Mouse (Mus musculus) hindbrain, embryonic 16.5 days (tissue): Measurements from ENCODE around the gene Nt5c2. TPM values are rescaled to one million over a fixed set of nuclear protein-coding genes. Genes with fewer than 3 reads are reported as not detected.

Source experiments
- ATAC-seq: fragments of 200-750 bp; cut with Nextera tagmentation; 2 replicates; pipeline ENCODE4 v1.8.0; 2017; ENCODE audit warnings: moderate TSS enrichment, moderate library complexity
- H3K27ac ChIP-seq: fragments of 300-500 bp; sonication (generic); 2 replicates; pipeline ENCODE4 v1.5.1; 2014; ENCODE audit warnings: low read depth, mild to moderate bottlenecking, control low read depth, low read length, moderate library complexity
- H3K27me3 ChIP-seq: fragments of 300-500 bp; sonication (generic); replicated peaks from 2 replicates; pipeline ENCODE4 v1.6.1; 2014; ENCODE audit warnings: low read length; ENCODE audit not compliant: control insufficient read depth, insufficient read depth
- H3K36me3 ChIP-seq: fragments of 300-500 bp; sonication (generic); 2 replicates; pipeline ENCODE4 v1.6.1; 2014; ENCODE audit warnings: mild to moderate bottlenecking, low read length, moderate library complexity, mixed read lengths; ENCODE audit not compliant: control insufficient read depth, insufficient read depth
- H3K4me1 ChIP-seq: fragments of 300-500 bp; sonication (generic); 2 replicates; pipeline ENCODE4 v1.6.1; 2014; ENCODE audit warnings: low read depth, low read length; ENCODE audit not compliant: control insufficient read depth, insufficient read depth
- H3K4me2 ChIP-seq: fragments of 300-500 bp; sonication (generic); 2 replicates; pipeline ENCODE4 v1.6.1; 2014; ENCODE audit warnings: mild to moderate bottlenecking, low read length, control low read depth, moderate library complexity
- H3K4me3 ChIP-seq: fragments of 300-500 bp; sonication (generic); 2 replicates; pipeline ENCODE4 v1.5.1; 2014; ENCODE audit warnings: mild to moderate bottlenecking, low read length, control low read depth, moderate library complexity
- H3K9ac ChIP-seq: fragments of 300-500 bp; sonication (generic); 2 replicates; pipeline ENCODE4 v1.6.1; 2014; ENCODE audit warnings: low read depth, mild to moderate bottlenecking, control low read depth, low read length, moderate library complexity
- H3K9me3 ChIP-seq: fragments of 300-500 bp; sonication (generic); 2 replicates; pipeline ENCODE4 v1.6.1; 2014; ENCODE audit warnings: mild to moderate bottlenecking, low read length, moderate library complexity; ENCODE audit not compliant: control insufficient read depth
- WGBS: fragments of 180-500 bp; shearing (Covaris S2); extraction: QIAGEN DNeasy Blood & Tissue Kit; methylation state at CpG from one replicate; pipeline ENCODE4 v1.1.7; 2014; 5-methylcytosine and 5-hydroxymethylcytosine counted together
- polyA plus RNA-seq: library from polyadenylated mRNA; unstranded; fragments of >200 nt; fragmentation: Nextera tagmentation; extraction: Ambion mirVana; gene quantifications from 2 replicates; pipeline ENCODE4 v1.2.1, GENCODE M21; 2015

Gene Nt5c2
- polyA plus RNA-seq, 1 experiment from 2014 or later = 77.6 TPM

GRCm38 (mm10) chr19:47046343-47046742, 31.4 kb upstream of the Nt5c2 start:
- H3K27ac ChIP-seq = no peak overlapping the region
- ATAC-seq = no peak
- H3K9me3 ChIP-seq = no peaks in the 10 kb centered on the region
- no peak overlapping the region for H3K4me2 ChIP-seq
- H3K36me3 ChIP-seq = peaks cover 2% of the 10 kb centered on the region; the same call in 1 of the 2 replicates
- H3K27me3 ChIP-seq = no peaks in the 10 kb centered on the region
- 94% methylated on average over 1 of the region's 1 CpGs for WGBS
- peaks cover 12% of the 10 kb centered on the region for H3K4me1 ChIP-seq
- H3K9ac ChIP-seq = no peak overlapping the region
- H3K4me3 ChIP-seq = no peak overlapping the region

GRCm38 (mm10) chr19:47043608-47044007, 28.7 kb upstream of the Nt5c2 start:
- Histone ChIP-seq H3K36me3 (peaks cover 11% of the 10 kb centered on the region), H3K4me1 (no peaks in the 10 kb centered on the region), H3K27ac (no peak overlapping the region), H3K4me3 (no peak overlapping the region), H3K4me2 (no peak overlapping the region), H3K27me3 (no peaks in the 10 kb centered on the region), H3K9ac (no peak overlapping the region), H3K9me3 (no peaks in the 10 kb centered on the region)
- ATAC-seq = no peak
- 91% methylated on average over 3 of the region's 3 CpGs for WGBS

GRCm38 (mm10) chr19:47040720-47041473, 25.9 kb upstream of the Nt5c2 start:
- H3K9me3 ChIP-seq = no peaks in the 10 kb centered on the region
- H3K4me2 ChIP-seq = no peak overlapping the region
- WGBS = 87% methylated on average over 3 of the region's 3 CpGs
- H3K4me3 ChIP-seq = no peak overlapping the region
- peaks cover 14% of the 10 kb centered on the region for H3K36me3 ChIP-seq
- ATAC-seq = no peak
- no peaks in the 10 kb centered on the region for H3K27me3 ChIP-seq
- no peak overlapping the region for H3K27ac ChIP-seq
- no peak overlapping the region for H3K9ac ChIP-seq
- H3K4me1 ChIP-seq = no peaks in the 10 kb centered on the region

GRCm38 (mm10) chr19:47036596-47036995, 21.6 kb upstream of the Nt5c2 start:
- no peaks in the 10 kb centered on the region for H3K27me3 ChIP-seq
- H3K9me3 ChIP-seq = no peaks in the 10 kb centered on the region
- H3K4me3 ChIP-seq = no peak overlapping the region
- H3K9ac ChIP-seq = no peak overlapping the region
- no peaks in the 10 kb centered on the region for H3K4me1 ChIP-seq
- no peak overlapping the region for H3K27ac ChIP-seq
- ATAC-seq = no peak
- whole genome bisulfite sequencing = 86% methylated on average over 3 of the region's 3 CpGs
- peaks cover 27% of the 10 kb centered on the region for H3K36me3 ChIP-seq
- no peak overlapping the region for H3K4me2 ChIP-seq

- no peak for ATAC-seq
- H3K36me3 ChIP-seq = peaks cover 24% of the 10 kb centered on the region
- no peak overlapping the region for H3K4me3 ChIP-seq
- H3K27ac ChIP-seq = no peak overlapping the region
- no peaks in the 10 kb centered on the region for H3K4me1 ChIP-seq
- no peaks in the 10 kb centered on the region for H3K27me3 ChIP-seq
- H3K4me2 ChIP-seq = no peak overlapping the region
- WGBS = 94% methylated on average over 4 of the region's 4 CpGs
- H3K9me3 ChIP-seq = no peaks in the 10 kb centered on the region
- H3K9ac ChIP-seq = no peak overlapping the region
Observed at GRCm38 (mm10) chr19:47034916-47035315, 20.0 kb upstream of the Nt5c2 start.

- Histone ChIP-seq H3K9me3 (no peaks in the 10 kb centered on the region), H3K27ac (no peak overlapping the region), H3K4me3 (no peak overlapping the region), H3K4me1 (no peaks in the 10 kb centered on the region), H3K4me2 (no peak overlapping the region), H3K9ac (no peak overlapping the region), H3K36me3 (peaks cover 14% of the 10 kb centered on the region), H3K27me3 (no peaks in the 10 kb centered on the region)
- no peak for ATAC-seq
- 89% methylated on average over 6 of the region's 6 CpGs for WGBS
Observed at GRCm38 (mm10) chr19:47031770-47032169, 16.8 kb upstream of the Nt5c2 start.

- no peak overlapping the region for H3K9ac ChIP-seq
- 44% methylated on average over 9 of the region's 9 CpGs for WGBS
- peaks cover 22% of the 10 kb centered on the region for H3K36me3 ChIP-seq
- ATAC-seq = no peak
- no peaks in the 10 kb centered on the region for H3K9me3 ChIP-seq
- no peaks in the 10 kb centered on the region for H3K4me1 ChIP-seq
- no peak overlapping the region for H3K4me2 ChIP-seq
- H3K27ac ChIP-seq = peak overlapping the region; percentile 65
- H3K4me3 ChIP-seq = no peak overlapping the region
- H3K27me3 ChIP-seq = no peaks in the 10 kb centered on the region
Observed at GRCm38 (mm10) chr19:47029796-47030195, 14.8 kb upstream of the Nt5c2 start.

- H3K9me3 ChIP-seq = no peaks in the 10 kb centered on the region
- H3K4me2 ChIP-seq = no peak overlapping the region
- 76% methylated on average over 4 of the region's 4 CpGs for WGBS
- ATAC-seq = no peak
- no peaks in the 10 kb centered on the region for H3K27me3 ChIP-seq
- H3K4me1 ChIP-seq = no peaks in the 10 kb centered on the region
- H3K36me3 ChIP-seq = peaks cover 38% of the 10 kb centered on the region
- H3K4me3 ChIP-seq = no peak overlapping the region
- no peak overlapping the region for H3K27ac ChIP-seq
- H3K9ac ChIP-seq = no peak overlapping the region
Observed at GRCm38 (mm10) chr19:47026513-47026912, 11.6 kb upstream of the Nt5c2 start.

GRCm38 (mm10) chr19:47024954-47025353, 10.0 kb upstream of the Nt5c2 start:
- no peak overlapping the region for H3K4me2 ChIP-seq
- no peak overlapping the region for H3K4me3 ChIP-seq
- no peak overlapping the region for H3K27ac ChIP-seq
- no peaks in the 10 kb centered on the region for H3K27me3 ChIP-seq
- 83% methylated on average over 10 of the region's 10 CpGs for WGBS
- no peaks in the 10 kb centered on the region for H3K9me3 ChIP-seq
- H3K36me3 ChIP-seq = peaks cover 45% of the 10 kb centered on the region
- ATAC-seq = no peak
- H3K9ac ChIP-seq = no peak overlapping the region
- H3K4me1 ChIP-seq = peaks cover 2% of the 10 kb centered on the region
